Mouse (Mus musculus) midbrain, embryonic 10.5 days (tissue): Measurements from ENCODE around the gene Trp53rkb. TPM values are rescaled to one million over a fixed set of nuclear protein-coding genes. Genes with fewer than 3 reads are reported as not detected.
"Not testable (repeated sequence)": the region's sequence is repeated elsewhere in the genome, so short reads cannot be mapped to it uniquely, and the experiment has no call there.

Experiments
- DNase-seq: peaks from one replicate; pipeline ENCODE4 v3.0.0-alpha.2; 2017; ENCODE audit warnings: low spot score
- H3K27ac ChIP-seq: fragments of 300-500 bp; sonication (generic); replicated peaks from 2 replicates; pipeline ENCODE4 v1.5.1; 2016; ENCODE audit warnings: mild to moderate bottlenecking
- H3K27me3 ChIP-seq: fragments of 300-500 bp; sonication (generic); 2 replicates; pipeline ENCODE4 v1.6.1; 2016; ENCODE audit warnings: low read depth, mild to moderate bottlenecking; ENCODE audit not compliant: poor library complexity, severe bottlenecking
- H3K36me3 ChIP-seq: fragments of 300-500 bp; sonication (generic); 2 replicates; pipeline ENCODE4 v1.6.1; 2016; ENCODE audit warnings: mild to moderate bottlenecking, moderate library complexity
- H3K4me1 ChIP-seq: fragments of 300-500 bp; sonication (generic); 2 replicates; pipeline ENCODE4 v1.6.1; 2016
- H3K4me3 ChIP-seq: fragments of 300-500 bp; sonication (generic); 2 replicates; pipeline ENCODE4 v1.5.1; 2016; ENCODE audit warnings: mild to moderate bottlenecking, moderate library complexity
- H3K9me3 ChIP-seq: fragments of 300-500 bp; sonication (generic); replicated peaks from 2 replicates; pipeline ENCODE4 v1.6.1; 2016; ENCODE audit warnings: mild to moderate bottlenecking
- WGBS: fragments of 180-500 bp; shearing (Covaris S2); methylation state at CpG from one replicate; pipeline ENCODE4 v1.1.7; 2016; 5-methylcytosine and 5-hydroxymethylcytosine counted together
- polyA plus RNA-seq: library from polyadenylated mRNA; unstranded; fragments of >200 nt; fragmentation: Nextera tagmentation; extraction: Ambion mirVana; gene quantifications from 2 replicates; pipeline ENCODE4 v1.2.1, GENCODE M21; 2016

Trp53rkb gene
- polyA plus RNA-seq: 10.0 and 12.7 TPM in 2 replicates

- 53% methylated on average over 5 of the region's 5 CpGs for WGBS
Measured at GRCm38 (mm10) chr2:166792355-166792754, at the start of gene Trp53rkb. Gene Trp53rkb (plus strand): TSS chr2:166792531.

GRCm38 (mm10) chr2:166743504-166743903 lies 48.8 kb upstream of the Trp53rkb start:
- H3K36me3 ChIP-seq: no peaks in the 10 kb centered on the region
- no peaks in the 10 kb centered on the region for H3K27me3 ChIP-seq
- H3K27ac ChIP-seq: peak overlapping the region; percentile 67
- H3K4me1 ChIP-seq: peaks cover 21% of the 10 kb centered on the region
- WGBS: 39% methylated on average over 4 of the region's 4 CpGs
- DNase-seq: no peak
- no peaks in the 10 kb centered on the region for H3K9me3 ChIP-seq
- no peak overlapping the region for H3K4me3 ChIP-seq

More at GRCm38 (mm10) chr2:166792355-166792754, at the start of gene Trp53rkb:
- DNase-seq: peak; percentile 52
- H3K27me3 ChIP-seq: no peaks in the 10 kb centered on the region
- peaks cover 32% of the 10 kb centered on the region for H3K4me1 ChIP-seq
- peak within 1 kb of the TSS; percentile 89 for H3K27ac ChIP-seq
- no peaks in the 10 kb centered on the region for H3K9me3 ChIP-seq
- H3K4me3 ChIP-seq: peak within 1 kb of the TSS; percentile 82
- peaks cover 19% of the 10 kb centered on the region for H3K36me3 ChIP-seq

DNA sequence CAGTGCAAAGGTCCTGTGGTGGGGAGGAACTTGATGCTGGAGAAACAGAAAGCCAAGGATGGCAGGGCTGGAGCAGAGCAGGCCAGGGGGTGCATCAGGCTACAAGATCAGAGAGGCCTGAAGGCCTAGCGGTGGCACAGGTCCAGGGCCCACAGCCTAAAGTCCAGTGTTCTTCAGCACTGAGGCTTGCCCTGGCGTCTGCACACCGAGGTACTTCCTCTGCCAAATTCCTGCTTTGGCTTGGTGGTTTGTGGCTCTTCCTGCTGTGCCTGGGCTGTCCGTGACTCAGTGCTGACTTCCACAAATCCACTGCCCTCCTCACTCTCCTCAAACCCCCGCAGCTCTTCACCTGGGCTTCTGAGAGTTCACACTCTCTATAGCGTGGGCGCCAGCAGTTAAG lies 47.9 kb upstream of the Trp53rkb start:
- H3K27me3 ChIP-seq: no peaks in the 10 kb centered on the region

GRCm38 (mm10) chr2:166745849-166746248 lies 46.5 kb upstream of the Trp53rkb start:
- no peaks in the 10 kb centered on the region for H3K36me3 ChIP-seq
- H3K27ac ChIP-seq: no peak overlapping the region

More for the DNA sequence above, 47.9 kb upstream of the Trp53rkb start:
- Histone ChIP-seq H3K4me3 (no peak overlapping the region), H3K27ac (no peak overlapping the region), H3K36me3 (no peaks in the 10 kb centered on the region), H3K4me1 (peaks cover 21% of the 10 kb centered on the region), H3K9me3 (no peaks in the 10 kb centered on the region)
- no peak for DNase-seq
- WGBS: 85% methylated on average over 7 of the region's 7 CpGs

GRCm38 (mm10) chr2:166746261-166746913 lies 45.9 kb upstream of the Trp53rkb start:
- not testable (repeated sequence) for H3K27ac ChIP-seq, H3K36me3 ChIP-seq, DNase-seq, H3K9me3 ChIP-seq, H3K27me3 ChIP-seq, H3K4me3 ChIP-seq
- 56% methylated on average over 14 of the region's 14 CpGs for WGBS
- H3K4me1 ChIP-seq: peaks cover 18% of the 10 kb centered on the region

More at GRCm38 (mm10) chr2:166745849-166746248, 46.5 kb upstream of the Trp53rkb start:
- Histone ChIP-seq H3K4me3 (no peak overlapping the region), H3K4me1 (peaks cover 18% of the 10 kb centered on the region), H3K27me3 (no peaks in the 10 kb centered on the region), H3K9me3 (no peaks in the 10 kb centered on the region)
- 90% methylated on average over 9 of the region's 9 CpGs for WGBS
- no peak for DNase-seq

- no peak overlapping the region for H3K4me3 ChIP-seq
- H3K36me3 ChIP-seq: no peaks in the 10 kb centered on the region
- peaks cover 6% of the 10 kb centered on the region for H3K4me1 ChIP-seq
- 90% methylated on average over 6 of the region's 6 CpGs for WGBS
- no peaks in the 10 kb centered on the region for H3K9me3 ChIP-seq
- H3K27ac ChIP-seq: no peak overlapping the region
- no peak for DNase-seq
- H3K27me3 ChIP-seq: no peaks in the 10 kb centered on the region
Measured at GRCm38 (mm10) chr2:166750620-166751191, 41.6 kb upstream of the Trp53rkb start.

DNA sequence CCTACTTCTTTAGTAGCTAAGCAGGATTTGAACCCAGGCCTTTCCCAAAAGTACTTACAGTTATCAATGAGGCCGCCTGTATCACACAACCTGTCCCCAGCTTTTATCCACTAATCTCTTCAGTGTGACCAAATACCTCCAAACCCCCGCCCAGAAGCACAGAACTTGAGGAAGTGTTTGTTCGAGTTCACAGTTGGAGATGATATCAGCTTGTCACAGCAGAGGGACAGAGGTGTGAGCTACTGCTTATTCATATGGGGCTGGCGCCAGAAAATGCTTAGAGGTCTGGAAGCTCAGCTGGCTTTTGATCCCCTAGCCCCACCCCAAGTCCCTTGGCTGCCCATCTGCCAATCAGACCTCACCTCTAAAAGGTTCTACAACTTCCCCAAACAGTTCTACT lies 38.1 kb upstream of the Trp53rkb start:
- Histone ChIP-seq H3K4me1 (peaks cover 4% of the 10 kb centered on the region; the same call in 1 of the 2 replicates), H3K27ac (no peak overlapping the region), H3K9me3 (no peaks in the 10 kb centered on the region), H3K4me3 (no peak overlapping the region), H3K36me3 (no peaks in the 10 kb centered on the region), H3K27me3 (no peaks in the 10 kb centered on the region)
- 72% methylated on average over 4 of the region's 4 CpGs for WGBS
- no peak for DNase-seq

DNA sequence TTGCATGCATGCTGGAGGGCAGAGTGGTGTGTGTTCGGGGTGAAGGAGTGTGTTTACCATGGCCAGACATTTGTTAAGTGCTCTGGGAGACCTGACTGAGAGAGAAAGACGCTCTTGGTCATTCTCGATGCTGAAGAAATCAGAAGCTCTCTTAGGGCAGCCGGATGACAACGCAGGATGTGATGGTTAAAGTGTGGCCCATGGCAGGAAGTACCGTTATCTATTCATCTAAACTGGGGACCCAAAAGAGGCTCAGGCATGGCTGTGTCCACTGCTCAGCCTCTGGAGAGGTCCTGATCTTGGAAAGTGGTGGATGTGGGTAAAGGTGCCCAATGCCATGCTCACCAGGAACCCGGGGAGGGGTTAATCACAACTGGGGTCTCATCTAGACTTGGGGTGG lies 37.6 kb upstream of the Trp53rkb start:
- WGBS: 89% methylated on average over 7 of the region's 7 CpGs
- Histone ChIP-seq H3K9me3 (no peaks in the 10 kb centered on the region), H3K4me3 (no peak overlapping the region), H3K27ac (no peak overlapping the region), H3K27me3 (no peaks in the 10 kb centered on the region), H3K36me3 (no peaks in the 10 kb centered on the region), H3K4me1 (peaks cover 4% of the 10 kb centered on the region; the same call in 1 of the 2 replicates)
- DNase-seq: no peak

DNA sequence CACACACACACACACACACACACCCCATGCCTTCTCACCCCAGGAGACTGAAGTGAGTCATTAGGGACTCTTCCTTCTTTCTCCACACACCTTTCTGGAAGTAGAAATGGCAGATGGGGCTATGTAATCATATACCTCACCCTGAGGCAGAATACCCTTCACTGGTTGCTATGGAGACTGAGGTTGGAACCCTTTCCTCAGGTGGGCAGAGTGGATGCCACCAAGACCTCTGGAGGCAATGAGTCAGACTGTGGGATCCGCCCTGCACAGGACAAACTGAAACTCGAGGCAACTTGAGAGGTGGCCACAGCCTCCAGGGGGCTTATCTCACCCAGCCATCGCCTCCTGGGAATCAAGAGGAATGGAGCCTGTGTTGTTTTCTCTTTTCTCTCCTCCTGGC lies 34.4 kb upstream of the Trp53rkb start:
- WGBS: 45% methylated on average over 3 of the region's 3 CpGs
- Histone ChIP-seq H3K27me3 (no peaks in the 10 kb centered on the region), H3K27ac (no peak overlapping the region), H3K36me3 (no peaks in the 10 kb centered on the region), H3K9me3 (no peaks in the 10 kb centered on the region), H3K4me3 (no peak overlapping the region), H3K4me1 (peaks cover 4% of the 10 kb centered on the region; the same call in 1 of the 2 replicates)
- DNase-seq: no peak

GRCm38 (mm10) chr2:166764051-166764450 lies 28.3 kb upstream of the Trp53rkb start:
- no peaks in the 10 kb centered on the region for H3K9me3 ChIP-seq
- 23% methylated on average over 5 of the region's 5 CpGs for WGBS
- H3K27ac ChIP-seq: peak overlapping the region; percentile 76
- no peaks in the 10 kb centered on the region for H3K36me3 ChIP-seq
- peaks cover 23% of the 10 kb centered on the region for H3K4me1 ChIP-seq
- DNase-seq: peak; percentile 54
- no peak overlapping the region for H3K4me3 ChIP-seq
- H3K27me3 ChIP-seq: no peaks in the 10 kb centered on the region

DNA sequence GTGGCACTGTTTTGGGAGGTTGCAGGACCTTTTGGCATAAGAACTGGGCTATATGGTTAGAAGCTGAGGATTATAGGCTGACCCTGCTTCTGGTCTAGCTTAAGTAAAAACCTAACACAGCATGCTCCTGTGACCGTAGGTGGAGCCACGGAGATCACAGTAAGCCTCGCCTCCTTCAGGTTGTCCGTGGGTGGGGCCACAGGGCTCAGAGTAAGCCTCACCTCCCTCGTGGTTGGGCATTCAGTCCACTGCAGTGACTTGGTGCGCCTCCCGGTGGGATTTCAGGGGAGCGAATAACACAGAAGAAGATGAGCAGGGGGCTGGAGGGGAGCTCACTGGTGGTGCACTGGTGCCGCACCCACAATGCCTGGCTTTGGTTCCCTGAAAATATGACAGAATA lies 24.7 kb upstream of the Trp53rkb start:
- H3K36me3 ChIP-seq: no peaks in the 10 kb centered on the region
- peaks cover 23% of the 10 kb centered on the region for H3K4me1 ChIP-seq
- 77% methylated on average over 9 of the region's 9 CpGs for WGBS
- no peaks in the 10 kb centered on the region for H3K27me3 ChIP-seq
- no peaks in the 10 kb centered on the region for H3K9me3 ChIP-seq
- H3K4me3 ChIP-seq: no peak overlapping the region
- DNase-seq: no peak
- H3K27ac ChIP-seq: no peak overlapping the region

DNA sequence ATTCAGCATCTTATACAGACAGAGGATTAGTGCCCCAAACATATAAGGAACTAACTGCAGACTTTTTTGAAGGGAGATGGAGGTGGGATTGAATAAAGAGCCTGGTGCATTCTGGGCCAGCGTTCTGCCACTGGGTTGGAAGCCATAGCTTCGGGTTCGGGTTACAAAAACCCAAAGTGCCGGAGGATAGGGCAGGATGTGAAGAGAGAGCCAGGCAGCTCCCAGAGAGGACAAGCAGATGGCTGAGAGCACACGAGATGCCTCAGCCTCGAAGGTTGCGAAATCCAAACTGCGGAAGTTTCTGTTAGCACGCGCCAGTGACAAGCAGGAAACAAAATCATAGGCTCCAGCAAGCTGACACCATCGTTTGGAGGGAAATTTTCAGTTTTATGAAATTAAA lies 20.9 kb upstream of the Trp53rkb start:
- no peaks in the 10 kb centered on the region for H3K9me3 ChIP-seq
- DNase-seq: no peak
- H3K27me3 ChIP-seq: no peaks in the 10 kb centered on the region
- no peak overlapping the region for H3K4me3 ChIP-seq
- 83% methylated on average over 11 of the region's 11 CpGs for WGBS
- H3K4me1 ChIP-seq: 0 out of 2 replicates have a peak, but pooled peaks cover 3% of the 10 kb centered on the region
- no peaks in the 10 kb centered on the region for H3K36me3 ChIP-seq
- H3K27ac ChIP-seq: no peak overlapping the region

DNA sequence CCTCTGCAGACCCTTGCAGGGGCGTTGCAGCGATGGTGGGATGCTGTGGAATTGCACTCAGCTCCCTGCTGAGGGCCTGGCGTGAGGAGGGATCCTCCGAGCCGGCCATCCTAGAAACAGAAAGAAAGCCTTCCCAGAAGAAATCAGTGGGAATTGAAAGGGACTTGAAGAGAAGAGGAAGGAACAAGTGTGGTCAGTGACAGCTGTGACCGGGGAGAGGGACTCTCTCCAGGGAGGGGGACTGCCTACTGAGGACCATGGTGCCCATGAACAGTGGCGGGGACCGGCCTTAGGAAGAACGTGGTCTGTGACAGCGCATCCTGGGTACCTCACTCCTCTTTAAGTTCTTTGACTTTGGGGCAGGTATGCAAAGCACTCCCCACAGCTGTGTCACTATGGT lies 18.7 kb upstream of the Trp53rkb start:
- Histone ChIP-seq H3K4me1 (0 out of 2 replicates have a peak, but pooled peaks cover 3% of the 10 kb centered on the region), H3K36me3 (no peaks in the 10 kb centered on the region), H3K9me3 (no peaks in the 10 kb centered on the region), H3K27me3 (no peaks in the 10 kb centered on the region), H3K27ac (0 out of 2 replicates have a peak overlapping the region, but pooled peaks have one; percentile 17), H3K4me3 (no peak overlapping the region)
- 81% methylated on average over 10 of the region's 10 CpGs for WGBS
- DNase-seq: no peak
